Mouse (Mus musculus): ENCODE data around the gene Gm7849. TPM values are rescaled to one million over a fixed set of nuclear protein-coding genes. Genes with fewer than 3 reads are reported as not detected.
"Not testable (repeated sequence)": the region's sequence is repeated elsewhere in the genome, so short reads cannot be mapped to it uniquely, and the experiment has no call there.

Gene Gm7849
- polyA plus RNA-seq (2016; fragmentation: Nextera tagmentation; extraction: Ambion mirVana): not detected in 2 replicates

DNA sequence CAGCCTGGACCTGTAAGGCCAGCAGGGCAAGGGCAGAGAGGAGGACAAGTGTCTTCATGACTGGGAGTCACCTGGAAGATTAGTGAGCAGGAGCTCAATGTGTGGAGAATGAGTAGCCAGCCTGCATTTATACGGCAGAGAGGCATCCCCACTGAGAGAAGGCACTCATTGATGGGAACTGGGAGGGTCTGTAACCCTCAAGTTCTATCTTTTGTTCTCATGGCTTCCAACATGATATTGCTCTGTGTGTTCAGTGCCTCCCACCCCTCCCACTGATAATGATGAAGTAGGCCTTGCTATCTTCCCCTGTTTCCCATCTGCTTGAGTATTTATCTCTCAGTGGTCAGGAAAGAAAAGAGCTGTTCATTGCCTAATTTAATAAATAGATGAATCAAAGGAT is at the start of gene Gm7849:
Gm7849 (minus strand) TSS at position 101 of the 400 bp plus-strand sequence.
- not testable (repeated sequence) for ATAC-seq (ENCODE audit: insufficient number of reproducible peaks, insufficient read depth, low FRiP score, low TSS enrichment, low read depth)

DNA sequence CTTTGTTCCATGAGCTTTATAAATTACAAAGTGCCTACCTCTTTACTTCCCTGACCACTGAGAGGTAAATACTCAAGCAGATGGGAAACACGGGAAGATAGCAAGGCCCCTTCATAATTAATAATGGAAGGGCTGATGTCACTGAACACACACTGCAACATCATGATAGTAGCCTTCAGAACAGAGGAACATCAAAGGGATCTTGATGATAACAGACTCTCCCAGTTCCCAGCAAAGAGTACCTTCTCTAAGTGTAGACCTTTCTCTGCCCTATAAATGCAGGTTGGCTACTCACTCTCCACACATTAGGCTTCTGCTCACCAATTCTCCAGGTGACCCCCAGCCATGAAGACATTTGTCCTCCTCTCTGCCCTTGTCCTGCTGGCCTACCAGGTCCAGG is 29.2 kb downstream of the Gm7849 start, which contains the start of gene Defa36:
Defa36 (plus strand) TSS at position 301 of the 400 bp plus-strand sequence.
- H3K36me3 ChIP-seq; H3K4me1 ChIP-seq (replicated peaks); H3K4me3 ChIP-seq (replicated peaks); H3K9ac ChIP-seq (replicated peaks); H3K27me3 ChIP-seq; H3K27ac ChIP-seq; ATAC-seq (ENCODE audit: insufficient number of reproducible peaks, insufficient read depth, low FRiP score, low TSS enrichment, low read depth); H3K4me2 ChIP-seq; H3K9me3 ChIP-seq: not testable (repeated sequence)
- no CpG with 5 or more reads among the region's 1 CpGs for WGBS

More for the DNA sequence above, at the start of gene Gm7849:
- not testable (repeated sequence) for H3K36me3 ChIP-seq; H3K9me3 ChIP-seq; H3K9ac ChIP-seq (replicated peaks); H3K4me3 ChIP-seq (replicated peaks); H3K4me1 ChIP-seq (replicated peaks); H3K27ac ChIP-seq; H3K27me3 ChIP-seq; H3K4me2 ChIP-seq
- WGBS: no CpG with 5 or more reads among the region's 1 CpGs

Other genes with a start within 250 kb of the Gm7849 start
- gene Gm15292, start 206.8 kb downstream of the Gm7849 start, polyA plus RNA-seq (2016; fragmentation: Nextera tagmentation; extraction: Ambion mirVana): not detected in 2 replicates
- not detected in 2 replicates for gene Defa27, start 141.0 kb downstream of the Gm7849 start, polyA plus RNA-seq (2016; fragmentation: Nextera tagmentation; extraction: Ambion mirVana)
- gene Defa29, start 129.5 kb downstream of the Gm7849 start, polyA plus RNA-seq (2016; fragmentation: Nextera tagmentation; extraction: Ambion mirVana): not detected in 2 replicates
- not detected in 2 replicates for gene Defa2, start 78.0 kb downstream of the Gm7849 start, polyA plus RNA-seq (2016; fragmentation: Nextera tagmentation; extraction: Ambion mirVana)
- gene Defa33, start 64.7 kb downstream of the Gm7849 start, polyA plus RNA-seq (2016; fragmentation: Nextera tagmentation; extraction: Ambion mirVana): not detected in 2 replicates
- gene Defa36, start 29.1 kb downstream of the Gm7849 start, polyA plus RNA-seq (2016; fragmentation: Nextera tagmentation; extraction: Ambion mirVana): not detected in 2 replicates
- not detected in 2 replicates for gene Defa20, start 52.7 kb upstream of the Gm7849 start, polyA plus RNA-seq (2016; fragmentation: Nextera tagmentation; extraction: Ambion mirVana)
- not detected in 2 replicates for gene Defa32, start 72.5 kb upstream of the Gm7849 start, polyA plus RNA-seq (2016; fragmentation: Nextera tagmentation; extraction: Ambion mirVana)
- not detected in 2 replicates for gene Defa37, start 108.8 kb upstream of the Gm7849 start, polyA plus RNA-seq (2016; fragmentation: Nextera tagmentation; extraction: Ambion mirVana)
- not detected in 2 replicates for gene Defa28, start 126.4 kb upstream of the Gm7849 start, polyA plus RNA-seq (2016; fragmentation: Nextera tagmentation; extraction: Ambion mirVana)
- not detected in 2 replicates for gene Gm7861, start 137.9 kb upstream of the Gm7849 start, polyA plus RNA-seq (2016; fragmentation: Nextera tagmentation; extraction: Ambion mirVana)
- gene Defa26, start 161.6 kb upstream of the Gm7849 start, polyA plus RNA-seq (2016; fragmentation: Nextera tagmentation; extraction: Ambion mirVana): not detected in 2 replicates
- not detected in 2 replicates for gene Defa17, start 199.2 kb upstream of the Gm7849 start, polyA plus RNA-seq (2016; fragmentation: Nextera tagmentation; extraction: Ambion mirVana)
- not detected in 2 replicates for gene Defa34, start 209.2 kb upstream of the Gm7849 start, polyA plus RNA-seq (2016; fragmentation: Nextera tagmentation; extraction: Ambion mirVana)
- gene AY761184, start 247.1 kb upstream of the Gm7849 start, polyA plus RNA-seq (2016; fragmentation: Nextera tagmentation; extraction: Ambion mirVana): not detected in 2 replicates

All from limb, embryonic 12.5 days (tissue).